Mouse (Mus musculus): ENCODE results near the gene Ghr. TPM values are rescaled to one million over a fixed set of nuclear protein-coding genes. Genes with fewer than 3 reads are reported as not detected.

The Ghr gene
- polyA plus RNA-seq, 1 experiment from 2014 or later: 5.9 TPM

- no peak for ATAC-seq
- no peaks in the 10 kb centered on the region for H3K36me3 ChIP-seq (ENCODE audit: control insufficient read depth, insufficient read depth, low read length)
- 89% methylated on average over 5 of the region's 5 CpGs for WGBS
These were observed 78.6 kb downstream of the Ghr start for GRCm38 (mm10) chr15:3504700-3505099.

GRCm38 (mm10) chr15:3501683-3502082 is 81.6 kb downstream of the Ghr start:
- no peaks in the 10 kb centered on the region for H3K4me1 ChIP-seq (ENCODE audit: control insufficient read depth, insufficient read depth, low read length)
- WGBS: 89% methylated on average over 3 of the region's 3 CpGs
- no peak overlapping the region for H3K4me2 ChIP-seq (ENCODE audit: low read length)
- H3K9me3 ChIP-seq (replicated peaks; ENCODE audit: control insufficient read depth, low read length): no peaks in the 10 kb centered on the region
- no peak overlapping the region for H3K4me3 ChIP-seq (ENCODE audit: low read depth, low read length)
- H3K36me3 ChIP-seq (ENCODE audit: control insufficient read depth, insufficient read depth, low read length): no peaks in the 10 kb centered on the region
- H3K27ac ChIP-seq (ENCODE audit: low read depth, low read length): no peak overlapping the region
- ATAC-seq (no peak), DNase-seq (ENCODE audit: low spot score) (no peak)
- no peak overlapping the region for H3K9ac ChIP-seq (ENCODE audit: low read length)
- H3K27me3 ChIP-seq (replicated peaks; ENCODE audit: control insufficient read depth, insufficient read depth, low read length): no peaks in the 10 kb centered on the region

More at GRCm38 (mm10) chr15:3504700-3505099, 78.6 kb downstream of the Ghr start:
- no peak overlapping the region for H3K9ac ChIP-seq (ENCODE audit: low read length)
- no peak overlapping the region for H3K27ac ChIP-seq (ENCODE audit: low read depth, low read length)
- H3K4me3 ChIP-seq (ENCODE audit: low read depth, low read length): no peak overlapping the region
- no peak for DNase-seq (ENCODE audit: low spot score)
- no peaks in the 10 kb centered on the region for H3K9me3 ChIP-seq (replicated peaks; ENCODE audit: control insufficient read depth, low read length)
- H3K4me2 ChIP-seq (ENCODE audit: low read length): no peak overlapping the region
- H3K27me3 ChIP-seq (replicated peaks; ENCODE audit: control insufficient read depth, insufficient read depth, low read length): no peaks in the 10 kb centered on the region
- no peaks in the 10 kb centered on the region for H3K4me1 ChIP-seq (ENCODE audit: control insufficient read depth, insufficient read depth, low read length)

GRCm38 (mm10) chr15:3499020-3499419 is 84.3 kb downstream of the Ghr start:
- no peaks in the 10 kb centered on the region for H3K4me1 ChIP-seq (ENCODE audit: control insufficient read depth, insufficient read depth, low read length)
- H3K36me3 ChIP-seq (ENCODE audit: control insufficient read depth, insufficient read depth, low read length): no peaks in the 10 kb centered on the region
- H3K9me3 ChIP-seq (replicated peaks; ENCODE audit: control insufficient read depth, low read length): no peaks in the 10 kb centered on the region
- no peak overlapping the region for H3K9ac ChIP-seq (ENCODE audit: low read length)
- H3K4me3 ChIP-seq (ENCODE audit: low read depth, low read length): no peak overlapping the region
- no peak overlapping the region for H3K27ac ChIP-seq (ENCODE audit: low read depth, low read length)
- no peak for DNase-seq (ENCODE audit: low spot score)
- 96% methylated on average over 1 of the region's 1 CpGs for WGBS
- no peak overlapping the region for H3K4me2 ChIP-seq (ENCODE audit: low read length)
- H3K27me3 ChIP-seq (replicated peaks; ENCODE audit: control insufficient read depth, insufficient read depth, low read length): no peaks in the 10 kb centered on the region
- no peak for ATAC-seq

- ATAC-seq: no peak
- H3K4me1 ChIP-seq (ENCODE audit: control insufficient read depth, insufficient read depth, low read length): no peaks in the 10 kb centered on the region
These were observed 85.2 kb downstream of the Ghr start for GRCm38 (mm10) chr15:3497946-3498580.

GRCm38 (mm10) chr15:3490868-3491267 is 92.4 kb downstream of the Ghr start:
- Histone ChIP-seq H3K4me2 (ENCODE audit: low read length) (no peak overlapping the region), H3K4me1 (ENCODE audit: control insufficient read depth, insufficient read depth, low read length) (no peaks in the 10 kb centered on the region), H3K9ac (ENCODE audit: low read length) (no peak overlapping the region), H3K4me3 (ENCODE audit: low read depth, low read length) (no peak overlapping the region), H3K36me3 (ENCODE audit: control insufficient read depth, insufficient read depth, low read length) (no peaks in the 10 kb centered on the region), H3K27ac (ENCODE audit: low read depth, low read length) (no peak overlapping the region), H3K9me3 (replicated peaks; ENCODE audit: control insufficient read depth, low read length) (no peaks in the 10 kb centered on the region), H3K27me3 (replicated peaks; ENCODE audit: control insufficient read depth, insufficient read depth, low read length) (no peaks in the 10 kb centered on the region)
- DNase-seq (ENCODE audit: low spot score) (no peak), ATAC-seq (no peak)
- 85% methylated on average over 3 of the region's 3 CpGs for WGBS

More at GRCm38 (mm10) chr15:3497946-3498580, 85.2 kb downstream of the Ghr start:
- Histone ChIP-seq H3K27me3 (replicated peaks; ENCODE audit: control insufficient read depth, insufficient read depth, low read length) (no peaks in the 10 kb centered on the region), H3K4me3 (ENCODE audit: low read depth, low read length) (no peak overlapping the region), H3K27ac (ENCODE audit: low read depth, low read length) (no peak overlapping the region), H3K36me3 (ENCODE audit: control insufficient read depth, insufficient read depth, low read length) (no peaks in the 10 kb centered on the region), H3K4me2 (ENCODE audit: low read length) (no peak overlapping the region), H3K9ac (ENCODE audit: low read length) (no peak overlapping the region), H3K9me3 (replicated peaks; ENCODE audit: control insufficient read depth, low read length) (no peaks in the 10 kb centered on the region)
- no peak for DNase-seq (ENCODE audit: low spot score)
- WGBS: 74% methylated on average over 9 of the region's 9 CpGs

- no peaks in the 10 kb centered on the region for H3K36me3 ChIP-seq (ENCODE audit: control insufficient read depth, insufficient read depth, low read length)
- no peaks in the 10 kb centered on the region for H3K4me1 ChIP-seq (ENCODE audit: control insufficient read depth, insufficient read depth, low read length)
- no peaks in the 10 kb centered on the region for H3K9me3 ChIP-seq (replicated peaks; ENCODE audit: control insufficient read depth, low read length)
- H3K4me2 ChIP-seq (ENCODE audit: low read length): no peak overlapping the region
- H3K9ac ChIP-seq (ENCODE audit: low read length): no peak overlapping the region
- no peak overlapping the region for H3K27ac ChIP-seq (ENCODE audit: low read depth, low read length)
- DNase-seq (ENCODE audit: low spot score) (no peak), ATAC-seq (no peak)
- no peak overlapping the region for H3K4me3 ChIP-seq (ENCODE audit: low read depth, low read length)
- H3K27me3 ChIP-seq (replicated peaks; ENCODE audit: control insufficient read depth, insufficient read depth, low read length): no peaks in the 10 kb centered on the region
- 62% methylated on average over 2 of the region's 2 CpGs for WGBS
These were observed 93.3 kb downstream of the Ghr start for GRCm38 (mm10) chr15:3490011-3490410.

GRCm38 (mm10) chr15:3489180-3489579 is 94.1 kb downstream of the Ghr start:
- no peak for ATAC-seq

GRCm38 (mm10) chr15:3488601-3489000 is 94.7 kb downstream of the Ghr start:
- 87% methylated on average over 3 of the region's 3 CpGs for WGBS
- Histone ChIP-seq H3K27ac (ENCODE audit: low read depth, low read length) (no peak overlapping the region), H3K36me3 (ENCODE audit: control insufficient read depth, insufficient read depth, low read length) (no peaks in the 10 kb centered on the region), H3K4me3 (ENCODE audit: low read depth, low read length) (no peak overlapping the region), H3K4me2 (ENCODE audit: low read length) (no peak overlapping the region), H3K27me3 (replicated peaks; ENCODE audit: control insufficient read depth, insufficient read depth, low read length) (no peaks in the 10 kb centered on the region), H3K4me1 (ENCODE audit: control insufficient read depth, insufficient read depth, low read length) (no peaks in the 10 kb centered on the region), H3K9me3 (replicated peaks; ENCODE audit: control insufficient read depth, low read length) (no peaks in the 10 kb centered on the region), H3K9ac (ENCODE audit: low read length) (no peak overlapping the region)
- no peak for DNase-seq (ENCODE audit: low spot score)
- ATAC-seq: no peak

More at GRCm38 (mm10) chr15:3489180-3489579, 94.1 kb downstream of the Ghr start:
- H3K4me1 ChIP-seq (ENCODE audit: control insufficient read depth, insufficient read depth, low read length): no peaks in the 10 kb centered on the region
- H3K9me3 ChIP-seq (replicated peaks; ENCODE audit: control insufficient read depth, low read length): no peaks in the 10 kb centered on the region
- DNase-seq (ENCODE audit: low spot score): no peak
- no peak overlapping the region for H3K9ac ChIP-seq (ENCODE audit: low read length)
- no peak overlapping the region for H3K4me3 ChIP-seq (ENCODE audit: low read depth, low read length)
- H3K36me3 ChIP-seq (ENCODE audit: control insufficient read depth, insufficient read depth, low read length): no peaks in the 10 kb centered on the region
- H3K4me2 ChIP-seq (ENCODE audit: low read length): no peak overlapping the region
- H3K27me3 ChIP-seq (replicated peaks; ENCODE audit: control insufficient read depth, insufficient read depth, low read length): no peaks in the 10 kb centered on the region
- no peak overlapping the region for H3K27ac ChIP-seq (ENCODE audit: low read depth, low read length)

GRCm38 (mm10) chr15:3486691-3487090 is 96.6 kb downstream of the Ghr start:
- WGBS: 90% methylated on average over 5 of the region's 5 CpGs
- Histone ChIP-seq H3K9ac (ENCODE audit: low read length) (no peak overlapping the region), H3K27ac (ENCODE audit: low read depth, low read length) (no peak overlapping the region), H3K4me1 (ENCODE audit: control insufficient read depth, insufficient read depth, low read length) (no peaks in the 10 kb centered on the region), H3K36me3 (ENCODE audit: control insufficient read depth, insufficient read depth, low read length) (no peaks in the 10 kb centered on the region), H3K27me3 (replicated peaks; ENCODE audit: control insufficient read depth, insufficient read depth, low read length) (no peaks in the 10 kb centered on the region), H3K4me3 (ENCODE audit: low read depth, low read length) (no peak overlapping the region), H3K4me2 (ENCODE audit: low read length) (no peak overlapping the region), H3K9me3 (replicated peaks; ENCODE audit: control insufficient read depth, low read length) (no peaks in the 10 kb centered on the region)
- no peak for ATAC-seq
- DNase-seq (ENCODE audit: low spot score): no peak

All from forebrain, embryonic 14.5 days (tissue).